Mouse (Mus musculus) thymus, postnatal 25 days (tissue): Measurements from ENCODE around the gene Proz.

Experiments used
- DNase-seq: peaks from one replicate; pipeline ENCODE4 v3.0.0; 2022

Gene Proz

DNA sequence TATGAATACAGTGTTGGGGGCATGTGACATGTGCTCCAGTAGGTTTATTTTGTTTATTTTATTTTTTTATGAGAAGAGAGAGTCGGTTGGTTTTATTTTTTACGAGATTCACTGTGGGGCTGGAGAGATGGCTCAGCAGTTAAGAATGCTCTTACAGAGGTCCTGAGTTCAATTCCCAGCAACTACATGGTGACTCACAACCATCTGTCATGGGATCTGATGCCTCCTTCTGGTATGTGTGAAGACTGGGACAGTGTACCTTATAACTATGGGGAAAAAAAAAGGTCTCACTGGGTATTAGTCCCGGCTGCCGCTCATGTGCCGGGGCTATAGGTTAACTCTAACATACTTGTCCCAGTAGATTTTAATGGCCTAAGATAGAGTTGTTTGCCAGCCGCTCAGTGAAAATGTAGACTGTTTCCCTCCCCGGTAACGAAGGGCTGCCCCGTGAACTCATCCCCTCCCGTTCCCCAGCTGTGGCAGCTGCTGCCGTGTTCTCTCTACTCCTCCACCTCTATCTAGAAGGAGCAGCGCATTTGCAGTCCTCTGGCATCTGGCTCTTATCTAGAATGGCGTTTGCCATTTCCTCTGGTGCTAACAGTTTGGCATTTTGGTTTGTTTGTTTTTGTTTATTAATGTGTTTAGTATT lies 47.4 kb downstream of the Proz start:
- DNase-seq: no peak

DNA sequence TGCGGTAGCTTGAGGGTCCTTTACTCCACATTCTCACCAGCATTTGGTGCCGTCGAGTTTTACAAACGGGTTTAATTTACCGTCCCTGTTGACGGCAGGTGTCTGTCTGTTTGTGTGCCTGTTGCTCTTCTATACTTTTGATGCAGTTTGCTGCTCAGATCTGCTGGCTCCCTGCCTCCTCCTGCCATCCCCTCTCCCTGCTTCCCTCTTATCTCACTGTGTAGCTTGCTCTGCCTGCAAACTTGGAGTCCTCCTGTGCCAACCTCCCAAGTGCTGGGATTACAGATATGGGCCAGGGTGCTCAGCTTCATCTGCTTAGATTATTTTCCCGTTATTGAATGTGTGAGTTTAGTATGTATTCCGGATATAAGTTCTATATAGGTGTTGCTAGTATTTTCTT lies 48.3 kb downstream of the Proz start:
- DNase-seq: no peak

DNA sequence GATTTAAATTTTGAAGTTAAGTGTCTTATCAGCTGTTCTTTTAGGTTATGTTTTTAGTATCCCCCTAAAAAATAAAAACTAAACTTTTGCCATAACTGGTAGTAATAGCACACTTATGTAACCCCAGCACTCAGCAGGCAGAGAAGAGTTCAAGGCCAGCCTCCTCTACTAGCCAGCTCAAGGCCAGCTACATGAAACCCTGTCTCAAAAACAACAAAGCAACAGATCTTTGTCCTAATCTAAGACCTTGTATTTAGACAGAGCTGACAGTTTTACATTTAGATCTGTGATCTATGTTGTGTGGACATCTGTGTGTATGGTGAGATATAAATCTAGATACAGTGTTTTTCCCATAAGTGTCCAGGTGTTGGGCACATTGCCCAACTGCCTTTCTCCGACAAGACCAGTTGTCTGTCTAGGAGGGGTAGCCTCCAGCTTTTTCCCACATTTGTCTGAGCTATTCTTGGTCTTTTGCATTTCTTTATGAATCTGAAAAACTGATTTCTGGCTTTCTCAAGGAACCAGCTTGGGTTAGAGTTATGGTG lies 48.8 kb downstream of the Proz start:
- DNase-seq: no peak

DNA sequence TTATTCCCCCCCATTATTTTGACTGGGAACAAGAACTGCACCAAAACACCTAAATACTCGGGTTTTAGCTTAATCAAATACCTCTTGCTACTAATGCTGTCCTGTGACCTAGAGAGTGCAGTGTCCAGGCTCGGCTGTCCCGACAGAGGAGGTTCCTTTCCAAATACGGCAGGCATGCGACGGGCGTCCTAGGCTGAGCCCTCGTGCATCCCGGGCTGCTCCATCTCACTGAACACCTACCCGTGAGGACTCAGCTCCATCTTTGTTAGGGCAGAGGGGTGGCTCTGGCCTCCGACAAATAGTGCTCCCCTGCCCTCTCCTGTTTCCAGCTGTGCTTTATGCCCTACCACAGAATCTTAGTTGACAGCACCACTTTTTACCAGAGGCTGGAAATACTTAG lies 51.2 kb downstream of the Proz start:
- no peak for DNase-seq

DNA sequence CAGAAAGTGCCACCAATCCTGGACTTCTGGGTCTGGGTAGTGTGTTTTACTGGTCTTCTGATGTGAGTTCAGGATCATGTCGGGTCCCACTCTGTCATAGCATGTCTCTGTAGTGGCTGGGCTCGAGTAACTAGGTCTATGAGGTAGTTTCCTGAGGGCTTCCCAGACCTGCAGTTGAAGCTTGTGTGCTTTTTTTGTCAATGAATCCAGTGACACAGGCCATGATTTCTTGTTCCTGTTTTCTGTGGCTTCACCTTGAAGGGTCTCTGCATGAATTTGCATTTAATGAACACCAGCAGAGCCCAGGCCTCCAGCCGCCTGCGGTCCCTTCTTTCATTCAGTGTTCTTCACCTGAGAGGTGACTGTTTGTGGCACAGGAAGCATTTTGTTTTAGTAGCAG lies 52.5 kb downstream of the Proz start:
- DNase-seq: no peak

DNA sequence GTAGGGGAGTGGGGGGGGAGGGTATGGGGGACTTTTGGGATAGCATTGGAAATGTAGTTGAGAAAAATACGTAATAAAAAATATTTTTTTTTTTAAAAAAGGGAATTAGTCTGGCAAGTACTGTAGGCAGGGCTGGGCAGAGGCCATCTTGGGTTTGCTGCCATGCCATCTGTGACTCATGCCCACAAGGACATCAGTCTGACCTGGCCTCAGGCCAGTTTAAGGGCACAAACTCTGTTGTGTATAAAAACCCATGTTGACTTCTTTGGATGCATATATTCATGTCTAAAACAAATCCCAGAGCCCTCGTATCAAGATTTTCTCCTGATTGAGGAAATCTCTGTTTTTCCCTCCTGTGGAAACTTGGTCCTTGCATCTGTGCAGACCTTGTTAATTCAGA lies 56.4 kb downstream of the Proz start:
- no peak for DNase-seq

DNA sequence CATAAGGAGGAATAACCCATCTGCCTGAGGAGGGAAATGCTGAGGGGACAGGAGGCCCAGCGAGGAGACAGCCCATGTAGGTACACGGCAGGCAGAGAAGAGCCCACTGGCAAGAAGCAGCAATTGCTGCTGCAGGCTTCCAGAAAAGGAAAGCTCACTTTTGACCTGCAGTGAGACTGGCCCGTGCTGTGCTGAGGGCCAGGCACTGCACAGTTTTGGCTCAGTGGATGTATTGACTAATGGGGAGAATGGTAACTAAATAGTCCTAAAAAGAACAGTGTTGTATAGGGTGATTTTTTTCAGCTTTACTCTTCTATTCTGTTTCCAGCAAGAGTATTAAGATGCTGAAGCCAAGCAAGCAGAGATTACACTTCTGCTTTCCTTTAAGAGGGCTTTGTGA lies 57.8 kb downstream of the Proz start:
- no peak for DNase-seq

DNA sequence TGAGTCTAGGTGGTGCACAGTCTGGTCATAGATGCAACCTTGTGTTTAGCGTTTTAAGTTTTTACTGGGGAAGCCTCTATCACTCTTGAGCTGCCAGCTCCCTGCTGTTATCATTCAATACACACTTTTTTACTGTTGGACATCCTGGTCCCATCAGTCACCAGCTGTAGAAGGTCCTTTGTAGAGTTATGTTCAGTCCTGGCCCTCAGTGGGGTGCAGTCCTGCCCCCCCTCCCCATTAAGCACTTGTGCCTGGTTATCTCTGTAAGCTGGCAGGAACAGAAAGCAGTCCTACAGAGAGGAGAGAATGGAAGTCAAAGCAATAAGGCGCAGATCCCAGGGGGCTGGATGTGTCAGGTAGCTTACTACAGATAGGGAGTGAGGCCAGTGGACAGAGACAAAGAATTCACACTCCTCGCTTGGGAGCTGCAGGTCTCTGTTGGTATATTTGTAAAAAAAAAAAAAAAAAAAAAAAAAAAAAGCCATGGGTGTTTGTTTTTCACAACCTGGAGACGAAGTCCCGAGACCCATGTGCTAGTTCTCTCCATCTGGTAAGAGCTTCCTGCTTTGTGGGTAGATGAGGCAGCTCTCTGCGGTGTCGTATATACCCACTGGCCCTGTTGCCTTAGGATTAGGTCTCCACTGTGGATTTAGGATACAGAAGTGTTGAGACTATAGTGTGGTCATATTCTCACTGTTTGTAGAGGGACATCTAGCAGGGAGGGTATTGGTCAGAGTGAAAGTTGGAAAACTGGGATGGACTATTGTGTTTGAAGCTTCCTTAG lies 60.4 kb downstream of the Proz start:
- DNase-seq: no peak

DNA sequence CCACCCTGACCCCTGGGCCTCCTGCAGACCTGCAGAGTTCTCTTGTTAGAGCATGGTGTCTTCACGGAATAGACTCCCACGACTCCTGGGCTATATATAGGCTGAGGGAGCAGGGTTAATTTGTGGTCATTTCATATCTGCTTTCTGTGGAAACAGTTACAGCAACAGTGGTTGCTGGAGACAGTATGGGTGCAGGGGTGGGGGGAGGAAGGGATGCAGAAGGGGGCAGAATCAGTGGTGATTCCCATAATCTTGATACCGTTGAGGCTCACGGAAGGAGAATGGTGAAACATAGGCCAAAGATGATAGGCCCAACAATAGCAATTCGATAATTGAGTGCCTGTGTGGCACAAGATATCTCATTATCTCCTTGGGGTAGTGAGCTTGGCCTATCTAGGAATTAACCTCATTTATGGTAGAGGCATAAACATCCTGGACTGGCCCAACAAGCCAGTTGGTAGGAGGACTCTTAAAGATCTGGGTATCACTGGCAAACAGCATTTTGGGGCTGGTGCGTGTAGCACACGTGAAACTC lies 62.2 kb downstream of the Proz start:
- DNase-seq: no peak

DNA sequence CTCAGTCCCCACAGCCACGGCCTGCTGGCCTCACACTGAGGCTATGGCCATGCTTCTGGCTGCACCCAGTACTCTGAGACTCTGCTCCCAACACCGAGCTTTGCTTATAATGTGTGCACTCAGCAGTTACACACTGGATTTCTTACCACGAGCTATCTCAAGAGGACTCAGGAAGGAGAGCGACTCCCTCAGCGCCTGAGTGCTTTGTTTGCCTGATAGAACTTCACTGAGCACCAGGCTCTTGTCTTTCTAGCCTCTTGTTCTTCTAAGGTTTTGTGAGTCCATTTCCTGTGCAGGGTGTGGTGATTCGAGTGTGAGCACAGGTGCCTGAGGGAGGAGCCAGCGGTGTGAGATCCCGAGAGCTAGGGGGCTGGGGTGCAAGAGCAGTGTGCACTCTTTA lies 64.2 kb downstream of the Proz start:
- DNase-seq: no peak
